Mouse (Mus musculus) lung, postnatal 0 days (tissue): Measurements from ENCODE around the gene BC107364.

ENCODE experiments used
- CTCF ChIP-seq: IDR thresholded peaks from 2 replicates; pipeline ENCODE4 v1.5.1; 2016; ENCODE audit warnings: antibody characterized with exemption, mild to moderate bottlenecking
- EP300 ChIP-seq: IDR thresholded peaks from 2 replicates; pipeline ENCODE4 v1.6.1; 2016; ENCODE audit warnings: antibody characterized with exemption, mild to moderate bottlenecking, control low read depth

DNA sequence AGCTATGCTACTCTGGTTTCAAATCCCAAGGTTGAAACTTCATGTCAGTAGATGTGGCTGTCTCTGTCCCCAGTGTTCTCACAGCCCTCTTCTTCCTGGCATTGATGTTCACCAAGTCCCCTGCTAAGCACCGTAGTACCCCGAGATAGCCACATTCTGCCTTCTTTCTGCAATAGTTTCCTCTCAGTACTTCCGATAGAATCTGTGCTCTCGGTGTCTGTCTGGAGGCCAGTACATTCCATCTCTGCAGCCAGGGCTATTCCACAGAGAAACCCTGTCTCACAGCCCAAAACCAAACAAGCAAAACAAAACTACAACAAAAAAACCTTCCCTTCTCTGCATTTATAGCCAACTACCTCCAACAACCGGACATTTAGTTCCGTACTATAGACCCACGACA, 44.1 kb upstream of the BC107364 start:
- TF ChIP-seq EP300 (no peak), CTCF (no peak)
